Mouse (Mus musculus) retina, embryonic 14.5 days (tissue): Measurements from ENCODE around the gene Tepp.

Experiments
- DNase-seq: peaks from one replicate; pipeline ENCODE4 v3.0.0-alpha.2; 2015; ENCODE audit warnings: low spot score

Tepp gene

GRCm38 (mm10) chr8:95369581-95370326, 59.4 kb downstream of the Tepp start:
- no peak for DNase-seq

DNA sequence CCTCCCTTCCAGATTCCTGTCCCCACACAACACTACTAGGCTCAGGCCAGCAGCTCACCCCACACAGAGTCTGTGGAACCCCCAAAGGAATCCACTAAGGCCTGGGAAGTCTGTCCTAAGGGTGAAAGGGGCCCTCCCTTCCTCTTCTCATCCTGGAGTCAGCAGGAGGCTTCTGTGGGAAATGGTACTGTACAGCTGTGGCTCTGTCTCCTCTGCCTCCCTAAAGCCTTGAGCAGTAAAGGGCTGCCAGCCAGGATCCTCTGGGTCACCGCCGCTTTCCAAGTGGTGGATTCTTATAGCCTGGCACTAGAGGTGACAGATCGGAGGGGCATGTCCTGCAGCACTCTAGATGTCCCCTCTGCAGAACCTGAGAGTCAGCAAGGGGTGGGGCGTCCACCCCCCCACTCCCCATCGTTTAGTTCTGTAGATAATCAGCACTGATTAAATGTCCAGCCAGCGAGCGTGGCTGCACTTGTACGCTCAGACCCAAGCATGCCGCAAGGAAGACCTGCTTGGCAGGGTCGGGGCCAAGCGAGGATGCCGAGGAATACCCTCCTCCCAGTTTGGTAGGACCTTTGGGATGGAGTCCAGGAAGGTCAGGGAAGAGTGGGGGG, 63.1 kb downstream of the Tepp start:
- no peak for DNase-seq

- DNase-seq = no peak
Observed at GRCm38 (mm10) chr8:95374429-95374828, 64.1 kb downstream of the Tepp start.

- DNase-seq = no peak
Observed at GRCm38 (mm10) chr8:95375374-95375930, 65.1 kb downstream of the Tepp start.
